Mouse (Mus musculus) embryonic facial prominence, embryonic 11.5 days (tissue): ENCODE measurements around the gene Rbks. TPM values are rescaled to one million over a fixed set of nuclear protein-coding genes. Genes with fewer than 3 reads are reported as not detected.

Experiments used
- ATAC-seq: fragments of 200-750 bp; cut with Nextera tagmentation; replicated peaks from 2 replicates; pipeline ENCODE4 v1.8.0; 2017; ENCODE audit warnings: low read depth; ENCODE audit not compliant: insufficient number of reproducible peaks, low FRiP score, low TSS enrichment
- DNase-seq: peaks from one replicate; pipeline ENCODE4 v3.0.0-alpha.2; 2015; ENCODE audit warnings: low spot score
- H3K27ac ChIP-seq: fragments of 300-500 bp; sonication (generic); replicated peaks from 2 replicates; pipeline ENCODE4 v1.5.1; 2014; ENCODE audit warnings: mild to moderate bottlenecking, low read depth, low read length, control low read depth
- H3K27me3 ChIP-seq: fragments of 300-500 bp; sonication (generic); 2 replicates; pipeline ENCODE4 v1.6.1; 2014; ENCODE audit warnings: mild to moderate bottlenecking, low read length, moderate library complexity, mixed read lengths; ENCODE audit not compliant: control insufficient read depth, insufficient read depth
- H3K36me3 ChIP-seq: fragments of 300-500 bp; sonication (generic); replicated peaks from 2 replicates; pipeline ENCODE4 v1.6.1; 2014; ENCODE audit warnings: low read depth, mild to moderate bottlenecking, low read length, moderate library complexity, mixed read lengths; ENCODE audit not compliant: control insufficient read depth, insufficient read depth
- H3K4me1 ChIP-seq: fragments of 300-500 bp; sonication (generic); 2 replicates; pipeline ENCODE4 v1.6.1; 2014; ENCODE audit warnings: low read length, mixed read lengths; ENCODE audit not compliant: control insufficient read depth, insufficient read depth
- H3K4me2 ChIP-seq: fragments of 300-500 bp; sonication (generic); 2 replicates; pipeline ENCODE4 v1.6.1; 2014; ENCODE audit warnings: low read depth, mild to moderate bottlenecking, control low read depth, low read length, moderate library complexity
- H3K4me3 ChIP-seq: fragments of 300-500 bp; sonication (generic); 2 replicates; pipeline ENCODE4 v1.5.1; 2014; ENCODE audit warnings: low read depth, low read length, control low read depth
- H3K9ac ChIP-seq: fragments of 300-500 bp; sonication (generic); replicated peaks from 2 replicates; pipeline ENCODE4 v1.6.1; 2014; ENCODE audit warnings: mild to moderate bottlenecking, control low read depth, low read length
- H3K9me3 ChIP-seq: fragments of 300-500 bp; sonication (generic); replicated peaks from 2 replicates; pipeline ENCODE4 v1.6.1; 2016; ENCODE audit warnings: mild to moderate bottlenecking, low read length, inconsistent platforms, mixed read lengths; ENCODE audit not compliant: control insufficient read depth
- WGBS: fragments of 180-500 bp; shearing (Covaris S2); extraction: QIAGEN DNeasy Blood & Tissue Kit; methylation state at CpG from one replicate; pipeline ENCODE4 v1.1.7; 2014; 5-methylcytosine and 5-hydroxymethylcytosine counted together
- polyA plus RNA-seq: library from polyadenylated mRNA; unstranded; fragments of >200 nt; fragmentation: Nextera tagmentation; extraction: Ambion mirVana; gene quantifications from 2 replicates; pipeline ENCODE4 v1.2.1, GENCODE M21; 2014

Rbks gene
- polyA plus RNA-seq, 1 experiment from 2014 or later = 3.0 TPM

- Histone ChIP-seq H3K27ac (no peak overlapping the region), H3K9me3 (no peaks in the 10 kb centered on the region), H3K9ac (no peak overlapping the region), H3K4me3 (no peak overlapping the region), H3K4me2 (no peak overlapping the region), H3K4me1 (no peaks in the 10 kb centered on the region), H3K27me3 (no peaks in the 10 kb centered on the region), H3K36me3 (no peaks in the 10 kb centered on the region)
- no peak for DNase-seq
- ATAC-seq = no peak
- WGBS = 86% methylated on average over 4 of the region's 4 CpGs
These were observed 18.2 kb upstream of the Rbks start for GRCm38 (mm10) chr5:31715486-31716150.

GRCm38 (mm10) chr5:31713841-31714264, 16.4 kb upstream of the Rbks start:
- no peaks in the 10 kb centered on the region for H3K4me1 ChIP-seq
- H3K9ac ChIP-seq = no peak overlapping the region
- no peak for DNase-seq
- no peaks in the 10 kb centered on the region for H3K36me3 ChIP-seq
- H3K27ac ChIP-seq = no peak overlapping the region
- H3K4me3 ChIP-seq = no peak overlapping the region
- no peak overlapping the region for H3K4me2 ChIP-seq
- H3K9me3 ChIP-seq = no peaks in the 10 kb centered on the region
- H3K27me3 ChIP-seq = no peaks in the 10 kb centered on the region
- 67% methylated on average over 5 of the region's 5 CpGs for WGBS
- ATAC-seq = no peak

- Histone ChIP-seq H3K36me3 (no peaks in the 10 kb centered on the region), H3K4me3 (no peak overlapping the region), H3K9me3 (no peaks in the 10 kb centered on the region), H3K4me2 (no peak overlapping the region), H3K4me1 (no peaks in the 10 kb centered on the region), H3K27ac (no peak overlapping the region), H3K27me3 (no peaks in the 10 kb centered on the region), H3K9ac (no peak overlapping the region)
- 89% methylated on average over 2 of the region's 2 CpGs for WGBS
- no peak for ATAC-seq
- DNase-seq = no peak
These were observed 15.9 kb upstream of the Rbks start for GRCm38 (mm10) chr5:31713280-31713711.

GRCm38 (mm10) chr5:31709389-31709788, 12.0 kb upstream of the Rbks start:
- no peak overlapping the region for H3K9ac ChIP-seq
- H3K4me1 ChIP-seq = no peaks in the 10 kb centered on the region
- H3K9me3 ChIP-seq = no peaks in the 10 kb centered on the region
- ATAC-seq (no peak), DNase-seq (no peak)
- H3K36me3 ChIP-seq = no peaks in the 10 kb centered on the region
- H3K4me2 ChIP-seq = no peak overlapping the region
- no peak overlapping the region for H3K27ac ChIP-seq
- whole genome bisulfite sequencing = 66% methylated on average over 1 of the region's 1 CpGs
- no peaks in the 10 kb centered on the region for H3K27me3 ChIP-seq
- H3K4me3 ChIP-seq = no peak overlapping the region

- DNase-seq (no peak), ATAC-seq (no peak)
- no peak overlapping the region for H3K4me2 ChIP-seq
- H3K36me3 ChIP-seq = no peaks in the 10 kb centered on the region
- H3K27ac ChIP-seq = no peak overlapping the region
- WGBS = 81% methylated on average over 4 of the region's 4 CpGs
- H3K4me3 ChIP-seq = no peak overlapping the region
- H3K27me3 ChIP-seq = no peaks in the 10 kb centered on the region
- H3K4me1 ChIP-seq = no peaks in the 10 kb centered on the region
- no peaks in the 10 kb centered on the region for H3K9me3 ChIP-seq
- no peak overlapping the region for H3K9ac ChIP-seq
These were observed 9.4 kb upstream of the Rbks start for GRCm38 (mm10) chr5:31706826-31707225.

- Histone ChIP-seq H3K4me2 (no peak overlapping the region), H3K27ac (no peak overlapping the region), H3K9me3 (no peaks in the 10 kb centered on the region), H3K4me1 (no peaks in the 10 kb centered on the region), H3K36me3 (no peaks in the 10 kb centered on the region), H3K4me3 (no peak overlapping the region), H3K9ac (no peak overlapping the region), H3K27me3 (no peaks in the 10 kb centered on the region)
- DNase-seq (no peak), ATAC-seq (no peak)
- 83% methylated on average over 5 of the region's 5 CpGs for WGBS
These were observed 7.5 kb upstream of the Rbks start for GRCm38 (mm10) chr5:31704971-31705370.

- ATAC-seq = no peak
- Histone ChIP-seq H3K4me3 (no peak overlapping the region), H3K27me3 (no peaks in the 10 kb centered on the region), H3K4me2 (no peak overlapping the region), H3K27ac (no peak overlapping the region), H3K9me3 (no peaks in the 10 kb centered on the region), H3K36me3 (no peaks in the 10 kb centered on the region), H3K4me1 (0 out of 2 replicates have a peak, but pooled peaks cover 2% of the 10 kb centered on the region), H3K9ac (no peak overlapping the region)
- DNase-seq = no peak
These were observed 2.0 kb upstream of the Rbks start for GRCm38 (mm10) chr5:31699397-31699796.

GRCm38 (mm10) chr5:31698931-31699330, 1.5 kb upstream of the Rbks start:
- Histone ChIP-seq H3K36me3 (no peaks in the 10 kb centered on the region), H3K27ac (no peak overlapping the region), H3K4me1 (0 out of 2 replicates have a peak, but pooled peaks cover 2% of the 10 kb centered on the region), H3K4me3 (no peak overlapping the region), H3K9me3 (no peaks in the 10 kb centered on the region), H3K4me2 (no peak overlapping the region), H3K9ac (no peak overlapping the region), H3K27me3 (no peaks in the 10 kb centered on the region)
- DNase-seq (no peak), ATAC-seq (no peak)
- 58% methylated on average over 4 of the region's 4 CpGs for WGBS
